Mouse (Mus musculus) liver, adult (tissue): ENCODE results near the gene Gm10197.

Experiments used
- GATA4 ChIP-seq: IDR thresholded peaks from 2 replicates; pipeline ENCODE4 v1.6.1; 2014; ENCODE audit warnings: mild to moderate bottlenecking, low read length; ENCODE audit not compliant: insufficient replicate concordance

Gm10197 gene

DNA sequence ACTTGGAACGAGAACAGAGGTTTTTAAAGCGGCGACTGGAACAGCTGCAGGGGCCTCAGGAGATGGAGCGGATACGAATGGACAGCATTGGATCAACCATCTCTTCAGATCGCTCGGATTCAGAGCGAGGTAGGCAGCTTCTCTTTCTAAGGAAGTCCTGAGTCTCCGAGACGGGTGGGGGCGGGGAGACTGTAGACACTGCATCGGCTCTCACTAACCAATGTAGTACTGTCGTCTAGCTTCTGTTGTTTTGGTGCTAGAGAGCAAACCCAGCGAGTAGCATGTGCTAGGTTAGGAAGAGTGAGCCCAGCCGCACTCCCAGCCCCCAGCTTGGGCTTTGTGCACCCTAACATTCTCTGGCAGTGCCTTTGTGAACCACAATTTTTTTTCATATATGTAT is 1.3 kb downstream of the Gm10197 start:
- no peak for TF ChIP-seq GATA4

DNA sequence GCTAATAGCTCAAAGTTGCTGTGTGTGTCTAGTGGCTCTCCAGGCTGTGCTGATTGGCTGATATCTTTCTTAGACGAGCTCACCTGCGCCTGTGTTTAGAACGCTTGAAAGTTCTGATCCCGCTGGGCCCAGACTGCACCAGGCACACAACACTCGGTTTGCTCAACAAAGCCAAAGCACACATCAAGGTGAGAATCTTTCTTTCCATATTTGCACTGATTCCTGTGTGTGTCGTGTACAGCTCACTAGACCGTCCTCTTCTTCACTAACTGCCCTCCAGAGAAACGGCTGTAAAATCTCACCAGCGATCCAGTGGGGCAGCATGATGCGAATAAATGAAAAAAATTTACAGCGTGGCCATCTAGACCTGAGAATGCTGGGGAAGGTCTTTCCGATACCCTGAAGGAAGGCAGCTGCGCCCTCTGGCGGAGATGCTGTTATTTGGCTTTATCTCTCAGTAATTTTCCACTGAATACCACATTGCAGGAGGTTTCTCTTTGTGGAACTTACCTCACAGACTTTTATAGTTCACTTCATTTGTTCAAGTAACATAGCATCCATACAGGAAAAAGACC is 2.0 kb downstream of the Gm10197 start:
- TF ChIP-seq GATA4, result no peak

DNA sequence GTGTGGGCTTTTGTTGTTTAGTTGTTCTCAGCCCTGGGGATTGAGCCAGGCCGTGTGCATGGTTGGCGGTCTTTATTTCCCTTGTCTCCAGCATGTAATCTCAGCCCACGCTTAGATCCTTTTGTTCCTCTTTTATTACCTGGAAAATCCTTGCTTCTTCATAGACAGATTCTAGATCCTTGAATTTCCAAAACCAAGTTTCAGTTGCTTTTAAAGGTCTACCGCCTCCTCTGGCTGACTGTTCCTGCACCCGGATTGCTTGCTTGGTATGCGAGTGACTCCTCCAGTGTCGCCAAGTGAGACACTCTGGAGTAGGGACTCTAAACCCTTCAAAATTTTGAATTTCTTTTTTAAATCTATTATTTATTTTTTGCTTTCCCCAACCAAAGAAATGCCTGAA is 4.7 kb downstream of the Gm10197 start:
- TF ChIP-seq GATA4, result no peak

DNA sequence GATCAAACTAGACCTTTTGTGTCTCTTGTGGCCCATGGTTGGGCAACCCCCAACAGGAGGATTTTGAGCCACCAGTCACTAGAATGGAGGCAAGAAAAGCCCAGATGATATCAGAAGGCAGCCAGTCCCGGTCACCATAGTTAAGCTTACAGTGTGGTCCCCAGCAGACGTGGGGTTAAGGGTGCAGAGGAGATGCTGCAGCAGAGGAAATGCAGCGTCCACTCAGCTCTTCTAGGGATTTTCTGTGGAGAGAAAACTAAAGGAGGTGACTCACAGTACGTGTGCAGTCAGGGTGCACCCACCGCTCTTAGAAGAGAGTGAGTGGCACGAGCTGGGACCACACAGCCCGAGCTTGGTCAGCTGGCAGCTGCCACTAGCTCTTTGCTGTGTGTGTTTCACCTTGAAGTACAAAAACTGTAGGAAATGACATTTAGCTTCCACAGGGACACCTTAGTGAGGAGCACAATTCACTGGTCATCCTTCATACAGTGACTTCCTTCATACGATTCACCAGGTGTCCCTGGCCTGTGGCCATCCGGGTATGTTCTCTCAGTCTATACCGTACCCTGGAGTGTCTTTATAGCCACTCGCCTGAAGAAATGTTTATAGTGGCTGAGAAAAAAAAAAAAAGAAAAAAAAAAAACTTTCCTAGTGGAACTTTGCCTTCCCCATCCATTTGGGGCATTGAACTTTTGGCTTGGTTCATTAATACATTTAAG is 5.3 kb downstream of the Gm10197 start:
- no peak for TF ChIP-seq GATA4

DNA sequence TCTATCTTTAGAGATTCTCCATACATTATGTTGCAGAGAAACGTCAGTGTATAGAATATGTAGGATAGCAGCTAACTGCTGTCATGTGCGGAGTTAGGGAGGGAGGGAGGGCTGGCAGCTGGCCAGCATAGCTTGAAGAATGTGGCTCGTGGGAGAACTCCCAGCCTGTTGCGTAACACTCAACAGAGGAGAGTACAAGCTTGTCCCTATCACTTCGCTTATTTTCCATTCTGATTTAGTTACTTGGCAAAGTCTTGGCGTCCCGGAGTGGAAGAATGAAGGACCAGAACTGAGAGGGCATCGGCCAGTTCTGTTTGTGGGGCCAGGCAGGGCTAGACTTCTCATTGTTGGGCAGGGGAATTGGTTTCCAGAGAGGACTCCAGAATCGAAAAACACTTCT is 6.6 kb downstream of the Gm10197 start:
- no peak for TF ChIP-seq GATA4

DNA sequence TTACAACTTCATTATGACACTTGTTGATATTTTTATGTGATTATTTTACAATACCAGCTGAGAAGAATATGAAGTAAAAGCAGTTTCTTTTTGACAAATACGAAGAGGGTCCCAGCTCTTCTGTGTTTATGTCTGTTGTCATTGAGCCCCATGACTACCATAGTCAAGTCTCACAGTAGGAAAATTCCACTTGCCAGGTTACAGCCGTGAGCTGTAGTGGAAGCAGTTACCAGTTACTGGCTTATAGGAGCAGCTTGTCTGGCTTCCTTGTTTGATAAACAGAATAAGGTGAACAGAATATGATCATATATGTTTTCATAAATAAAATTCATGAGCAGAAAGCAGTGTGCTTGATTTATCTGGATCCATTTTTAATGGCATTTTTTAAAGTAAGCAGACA is 7.0 kb downstream of the Gm10197 start:
- no peak for TF ChIP-seq GATA4

DNA sequence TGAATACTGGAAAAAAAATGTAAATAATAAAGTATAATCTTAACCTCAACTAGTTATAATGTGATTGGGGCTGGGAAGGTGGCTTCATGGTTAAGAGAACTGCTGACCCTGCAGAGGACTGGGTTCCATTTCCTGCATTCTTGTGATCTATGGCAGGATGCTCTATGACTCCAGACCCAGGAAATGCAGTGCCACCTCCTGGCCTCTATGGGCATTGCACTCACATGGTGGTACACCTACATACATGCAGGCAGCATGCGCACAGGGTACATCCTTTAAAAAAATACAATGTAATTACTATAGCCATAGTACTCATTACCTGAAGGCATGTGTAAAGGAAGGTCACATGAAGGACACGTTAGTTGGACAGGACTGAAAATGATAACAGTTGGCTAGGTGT is 8.6 kb downstream of the Gm10197 start:
- no peak for TF ChIP-seq GATA4

DNA sequence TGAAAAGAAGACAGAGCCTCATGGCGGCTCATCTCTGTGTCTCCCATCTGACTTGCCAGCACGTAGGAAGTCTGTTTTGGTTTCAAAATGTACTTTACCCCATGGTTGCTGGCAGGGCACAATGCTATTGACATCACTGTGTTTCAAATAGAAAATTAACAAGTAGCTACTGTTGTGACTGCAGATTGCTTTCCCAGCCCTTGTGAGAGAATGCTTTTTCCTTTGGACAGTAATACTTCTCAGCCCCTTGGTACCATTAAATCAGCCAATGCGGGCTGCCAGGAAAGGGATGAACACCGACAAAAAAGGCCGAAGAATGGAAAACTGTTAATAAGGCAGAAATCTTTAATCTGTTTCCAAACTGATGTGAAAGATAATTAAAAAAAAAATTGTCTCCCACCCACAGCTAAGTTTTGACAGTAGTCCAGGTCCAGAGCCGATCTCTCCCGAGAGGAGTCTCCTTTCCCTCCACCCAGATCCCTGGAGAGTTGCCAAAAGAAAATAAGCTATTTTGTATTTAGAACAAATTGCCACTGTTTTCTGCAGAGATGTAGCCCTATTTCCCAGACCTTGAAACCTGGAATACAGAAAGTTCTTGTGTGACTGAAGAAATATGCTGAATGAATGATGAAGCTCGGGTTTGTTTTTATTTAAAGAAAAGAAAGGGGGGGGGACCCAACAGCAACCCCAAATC is 11.2 kb downstream of the Gm10197 start:
- no peak for TF ChIP-seq GATA4

DNA sequence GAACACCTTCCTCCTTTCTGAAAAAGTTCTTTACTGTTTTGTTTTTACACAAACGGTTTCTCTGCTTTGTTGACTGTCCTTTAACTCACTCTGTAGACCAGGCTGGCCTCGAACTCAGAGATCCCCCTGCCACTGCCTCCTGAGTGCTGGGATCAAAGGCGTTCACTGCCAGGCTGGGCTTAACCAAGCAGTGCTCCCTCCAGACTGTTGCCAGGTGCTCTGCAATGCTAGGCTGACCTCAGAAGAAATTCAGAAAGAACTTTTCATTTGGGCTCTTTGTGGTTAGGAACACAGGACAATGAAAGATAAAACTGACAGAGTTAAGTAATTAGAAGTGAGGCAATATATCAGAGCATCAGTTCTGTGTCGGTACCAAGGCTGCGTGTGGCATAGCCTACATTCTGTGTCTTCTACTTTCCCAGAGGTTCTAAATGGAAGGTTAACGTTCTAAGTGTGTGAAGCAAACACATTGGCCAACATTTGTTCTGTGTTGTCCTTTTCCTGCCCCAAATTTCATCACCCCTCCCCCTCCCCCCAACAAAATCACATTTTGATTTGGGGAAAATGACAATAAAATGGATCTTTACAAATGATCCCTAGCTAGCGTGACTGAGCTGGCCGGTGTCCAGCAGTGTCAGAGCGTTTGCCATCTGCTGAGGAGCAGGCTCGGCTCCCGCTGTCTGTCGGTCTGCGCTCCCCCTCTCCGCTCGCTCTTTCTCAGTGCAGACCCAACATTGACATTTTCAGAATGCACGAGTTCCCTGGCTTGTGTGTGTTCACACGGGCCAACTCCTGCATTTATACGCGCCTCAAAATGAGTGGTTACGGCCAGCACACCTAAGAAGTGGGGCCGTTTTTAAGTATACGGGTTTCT is 12.2 kb downstream of the Gm10197 start:
- TF ChIP-seq GATA4, result no peak

DNA sequence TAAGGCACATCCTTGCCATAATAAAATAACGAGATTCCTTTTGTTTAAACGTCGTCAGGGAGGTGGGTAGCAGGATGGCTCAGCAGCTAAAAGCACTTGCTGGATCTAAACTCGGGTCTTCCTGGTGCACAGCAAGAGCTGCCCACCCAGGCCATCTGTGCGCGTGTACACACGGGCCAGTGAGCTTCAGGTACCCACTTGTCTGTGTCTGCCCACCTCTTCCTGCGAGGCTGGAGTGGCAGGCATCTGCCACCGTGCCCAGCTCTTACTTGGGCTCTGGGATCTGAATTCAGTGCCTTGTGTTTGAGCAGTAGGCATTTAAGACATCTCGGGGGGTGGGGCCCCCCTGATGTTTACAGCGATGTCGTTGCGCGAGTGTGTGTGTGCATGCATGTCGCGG is 16.5 kb downstream of the Gm10197 start:
- no peak for TF ChIP-seq GATA4

DNA sequence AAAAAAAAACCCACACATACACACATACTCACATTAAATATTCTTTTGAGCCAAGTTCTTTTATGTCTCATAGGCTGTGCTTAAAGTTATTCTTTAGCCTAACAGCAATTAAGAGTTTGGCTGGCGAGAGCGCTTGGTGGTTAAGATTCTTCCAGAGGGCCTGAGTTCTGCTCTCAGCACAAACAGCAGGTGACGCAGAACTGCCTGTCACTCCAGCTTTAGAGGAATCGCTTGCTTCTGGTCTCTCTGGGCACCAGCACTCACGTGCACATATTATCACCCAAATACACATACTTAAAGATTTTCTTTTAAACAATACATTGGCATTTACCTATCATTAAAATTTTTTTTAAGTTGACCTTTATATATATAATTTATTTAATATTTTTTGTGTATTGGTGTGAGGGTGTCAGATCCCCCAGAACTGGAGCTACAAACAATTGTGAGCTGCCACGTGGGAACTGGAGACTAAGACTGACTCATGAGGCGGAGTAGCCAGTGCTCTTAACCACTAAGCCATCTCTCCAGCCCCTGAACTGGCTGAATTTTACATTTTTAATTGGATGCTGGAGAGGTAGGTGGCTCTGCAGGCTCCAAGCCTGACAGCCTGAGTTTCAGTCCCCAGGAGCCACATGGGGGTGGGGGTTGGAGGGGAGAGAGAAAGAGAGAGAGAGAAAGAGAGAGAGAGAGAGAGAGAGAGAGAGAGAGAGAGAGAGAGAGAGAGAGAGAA is 17.1 kb downstream of the Gm10197 start:
- no peak for TF ChIP-seq GATA4

DNA sequence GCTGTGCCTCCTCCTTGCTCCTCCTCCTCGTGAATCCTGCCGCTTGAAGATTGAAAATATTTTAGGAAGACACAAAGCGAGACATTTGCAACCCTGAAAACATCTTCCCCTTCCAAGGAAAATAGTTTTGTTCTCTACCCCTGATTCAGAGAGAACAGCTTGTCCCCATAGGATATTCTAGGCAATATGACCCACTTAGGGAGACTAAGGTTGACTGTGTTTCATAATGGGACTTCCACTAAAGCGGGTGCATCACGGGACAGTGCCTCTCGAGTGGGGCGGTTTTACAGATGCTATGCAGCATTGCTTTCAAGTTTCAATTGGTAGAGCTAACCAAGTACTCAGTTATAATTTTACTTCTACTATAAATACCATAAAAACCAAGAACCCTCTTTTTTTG is 17.7 kb downstream of the Gm10197 start:
- TF ChIP-seq GATA4, result no peak

DNA sequence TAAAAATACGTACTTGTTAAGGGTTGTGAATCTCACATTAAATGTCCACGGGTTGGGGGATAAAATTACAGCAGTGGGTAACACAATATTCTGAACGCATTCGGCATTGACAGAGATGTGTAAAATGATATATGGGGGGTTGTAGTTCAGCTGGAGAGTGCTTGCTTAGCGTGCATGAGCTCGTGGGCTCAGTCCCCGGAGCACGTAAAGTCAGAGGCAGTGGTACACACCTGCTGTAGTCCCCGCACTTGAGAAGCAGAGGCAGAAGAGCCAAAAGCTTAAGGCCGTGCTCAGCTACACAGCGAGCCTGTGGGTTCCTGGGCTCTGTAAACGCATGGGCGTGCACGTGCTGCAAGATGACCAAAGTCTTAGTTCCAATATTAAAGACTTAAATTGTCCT is 25.8 kb downstream of the Gm10197 start:
- TF ChIP-seq GATA4, result no peak

DNA sequence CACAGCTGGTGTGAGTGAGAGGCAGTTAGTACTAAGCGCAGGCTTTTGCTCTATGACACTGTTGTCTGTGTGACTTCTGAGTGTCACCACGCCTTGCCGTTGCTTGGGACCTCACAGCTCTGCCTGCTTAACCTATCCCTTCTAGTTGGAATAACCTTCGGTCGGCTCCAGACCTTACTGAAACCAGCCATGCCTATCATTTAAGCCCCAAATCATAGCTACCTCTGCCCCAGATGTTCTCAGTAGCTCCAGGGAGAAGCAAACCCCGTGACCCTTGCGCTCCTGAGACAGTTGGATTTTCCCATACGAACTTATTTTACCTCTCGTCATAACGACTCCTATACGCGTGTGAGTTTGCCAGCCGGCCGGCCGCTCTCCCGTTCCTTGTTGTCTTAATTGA is 27.5 kb downstream of the Gm10197 start:
- no peak for TF ChIP-seq GATA4
